Mouse (Mus musculus) right cerebral cortex, postnatal 25 days (tissue): Measurements from ENCODE around the gene Tmem199.

Experiments used
- DNase-seq: peaks from one replicate; pipeline ENCODE4 v3.0.0; 2022

Gene Tmem199

GRCm38 (mm10) chr11:78523241-78523955 lies 11.4 kb upstream of the Tmem199 start:
- no peak for DNase-seq

GRCm38 (mm10) chr11:78522481-78522997 lies 10.6 kb upstream of the Tmem199 start:
- DNase-seq, result no peak

DNA sequence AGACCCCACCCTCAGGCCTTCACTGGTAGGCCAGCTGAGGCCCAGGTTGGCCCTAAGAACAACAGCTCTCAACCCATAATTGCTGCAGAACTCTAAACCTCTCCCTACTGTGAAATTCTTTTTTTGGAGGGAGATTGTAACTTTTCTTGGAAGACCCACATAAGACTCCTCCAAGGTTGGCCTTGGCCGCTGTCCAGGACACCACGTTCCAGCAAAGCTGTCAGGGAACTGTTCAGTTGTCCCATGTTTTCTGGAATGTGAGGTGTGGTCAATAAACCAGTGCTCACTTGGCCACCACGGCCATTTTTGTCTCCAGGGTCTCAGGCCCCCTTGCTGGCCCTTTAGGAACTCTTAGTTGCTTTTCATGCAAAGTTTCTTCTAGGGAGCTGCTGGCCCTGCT lies 9.9 kb upstream of the Tmem199 start:
- no peak for DNase-seq

- no peak for DNase-seq
Measured at GRCm38 (mm10) chr11:78518931-78519330, 7.0 kb upstream of the Tmem199 start.

GRCm38 (mm10) chr11:78515549-78516325 lies 3.8 kb upstream of the Tmem199 start:
- DNase-seq, result no peak

- DNase-seq, result no peak
Measured at GRCm38 (mm10) chr11:78513106-78513790, 1.3 kb upstream of the Tmem199 start.

DNA sequence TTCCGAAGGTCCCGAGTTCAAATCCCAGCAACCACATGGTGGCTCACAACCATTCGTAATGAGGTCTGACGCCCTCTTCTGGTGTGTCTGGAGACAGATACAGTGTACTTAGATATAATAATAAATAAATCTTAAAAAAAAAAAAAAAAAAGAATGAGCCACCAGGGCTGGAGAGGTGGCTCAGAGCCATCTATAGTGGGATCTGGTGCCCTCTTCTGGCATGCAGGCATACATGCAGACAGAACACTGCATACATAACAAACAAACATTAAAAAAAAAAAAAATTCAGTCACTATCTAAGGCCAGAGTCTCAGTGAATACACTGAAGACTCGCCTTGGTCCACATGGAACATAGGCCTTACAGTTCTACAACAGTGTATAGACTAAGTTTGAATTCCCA lies 2.8 kb downstream of the Tmem199 start:
- DNase-seq, result no peak

DNA sequence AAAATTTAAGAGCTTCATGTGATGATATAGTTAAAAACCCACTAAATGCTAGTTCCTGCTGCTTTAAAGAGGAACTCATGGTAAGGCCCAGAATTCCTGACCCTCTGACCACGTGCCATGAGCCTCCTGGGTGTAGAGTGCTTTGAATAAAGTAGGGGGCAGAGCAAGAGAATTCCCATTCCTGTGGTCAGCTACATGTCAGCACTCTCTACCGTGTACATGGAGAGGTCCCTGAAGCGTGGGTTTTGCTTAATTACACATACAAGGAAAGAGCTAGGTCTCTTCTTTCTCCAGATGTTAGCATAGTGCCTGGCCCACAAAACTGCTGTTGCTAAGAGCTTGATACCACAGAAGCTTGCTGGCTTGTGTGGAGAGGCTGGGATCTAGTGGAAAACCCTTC lies 6.5 kb downstream of the Tmem199 start:
- no peak for DNase-seq

- DNase-seq, result no peak
Measured at GRCm38 (mm10) chr11:78502909-78503650, 8.9 kb downstream of the Tmem199 start, which contains the start of gene Sebox. Gene Sebox (plus strand): TSS chr11:78503447.

DNA sequence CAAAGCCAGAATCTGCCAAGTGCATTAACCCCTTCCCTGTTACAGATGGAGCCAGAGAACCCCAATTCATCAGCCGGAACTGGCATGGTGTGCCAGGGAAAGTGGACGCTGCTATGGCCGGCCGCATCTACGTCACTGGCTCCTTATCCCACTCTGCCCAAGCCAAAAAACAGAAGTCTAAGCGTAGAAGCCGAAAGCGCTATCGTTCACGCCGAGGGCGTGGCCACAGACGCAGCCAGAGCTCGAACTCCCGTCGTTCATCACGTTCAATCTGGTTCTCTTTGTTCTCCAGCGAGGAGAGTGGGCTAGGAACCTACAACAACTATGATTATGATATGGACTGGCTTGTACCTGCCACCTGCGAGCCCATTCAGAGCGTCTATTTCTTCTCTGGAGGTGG lies 10.4 kb downstream of the Tmem199 start:
- DNase-seq, result no peak

GRCm38 (mm10) chr11:78500623-78501202 lies 11.3 kb downstream of the Tmem199 start:
- DNase-seq, result no peak

GRCm38 (mm10) chr11:78499543-78499942 lies 12.4 kb downstream of the Tmem199 start:
- DNase-seq, result no peak

GRCm38 (mm10) chr11:78499004-78499403 lies 13.0 kb downstream of the Tmem199 start, which contains the start of gene Vtn:
Gene Vtn (plus strand): TSS chr11:78499091.
- DNase-seq, result no peak

DNA sequence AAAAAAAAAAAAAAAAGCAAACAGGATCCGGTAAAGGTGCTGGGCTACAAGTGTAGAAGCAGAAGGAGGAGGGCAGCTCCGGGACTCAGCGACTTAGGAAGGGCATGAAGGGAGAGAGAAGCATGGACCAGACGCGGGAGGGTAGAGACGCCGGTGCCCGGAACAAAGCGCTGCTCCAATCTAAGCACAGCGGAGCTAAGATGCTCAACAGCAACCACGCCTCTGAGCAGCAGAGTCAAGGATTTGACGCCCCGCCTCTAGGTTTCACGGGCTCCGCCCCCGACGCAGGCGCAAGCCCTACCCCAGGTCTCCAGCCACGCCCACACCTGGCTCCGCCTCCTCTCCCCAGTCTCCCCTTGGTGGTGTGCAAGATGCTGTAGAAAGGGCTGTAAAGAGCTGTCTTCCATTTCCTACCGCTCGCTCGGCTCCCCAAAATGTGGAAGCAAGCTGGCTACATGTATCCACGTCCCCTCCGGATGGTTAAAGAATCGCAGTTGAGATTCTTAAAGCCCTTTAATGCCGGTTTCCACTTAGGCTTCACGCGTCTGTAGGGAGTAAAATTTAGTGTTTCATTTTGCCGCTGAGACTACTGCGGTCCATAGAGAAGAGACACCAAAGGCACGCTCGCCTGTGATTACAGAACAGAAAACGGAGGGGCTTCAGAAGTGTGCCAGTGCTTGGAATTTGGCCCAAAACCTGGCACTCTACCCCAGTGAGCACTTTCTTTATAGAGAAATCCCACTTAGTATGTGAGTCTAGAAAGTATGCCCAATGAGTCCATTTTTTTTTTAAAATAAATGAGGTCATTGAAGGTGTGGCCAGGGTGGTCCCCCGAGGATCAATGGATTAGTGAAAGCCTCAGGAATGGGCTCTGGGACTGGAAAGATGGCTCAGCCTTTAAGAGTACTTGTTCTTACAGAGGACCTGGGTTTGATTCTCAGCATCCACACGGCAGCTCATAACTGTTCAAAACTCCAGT lies 14.1 kb downstream of the Tmem199 start, which contains the start of gene Sarm1:
TSS of gene Sarm1 (minus strand) at position 211 of the 979 bp plus-strand sequence.
- DNase-seq, result peak; percentile 96

GRCm38 (mm10) chr11:78497071-78497541 lies 14.9 kb downstream of the Tmem199 start:
- DNase-seq, result peak; percentile 63

DNA sequence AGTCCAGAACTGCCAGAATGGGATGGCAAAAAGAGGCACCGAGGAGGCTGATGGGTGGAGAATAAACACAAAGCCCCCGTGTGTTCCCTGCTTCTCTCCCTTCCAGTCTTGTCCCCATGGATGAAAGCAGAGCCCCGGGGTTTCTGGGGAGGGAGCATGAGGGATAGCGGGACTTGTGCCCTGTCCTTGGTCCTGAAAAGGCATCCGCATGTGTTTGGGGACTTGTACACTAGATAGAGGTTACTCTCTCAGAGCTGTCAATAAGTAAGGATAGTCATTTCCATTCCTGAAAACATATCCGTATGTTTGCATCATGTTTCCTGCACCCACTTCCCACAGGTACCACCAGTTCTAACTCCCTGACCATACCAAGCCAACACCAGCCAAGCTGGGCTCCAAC lies 16.1 kb downstream of the Tmem199 start:
- no peak for DNase-seq

DNA sequence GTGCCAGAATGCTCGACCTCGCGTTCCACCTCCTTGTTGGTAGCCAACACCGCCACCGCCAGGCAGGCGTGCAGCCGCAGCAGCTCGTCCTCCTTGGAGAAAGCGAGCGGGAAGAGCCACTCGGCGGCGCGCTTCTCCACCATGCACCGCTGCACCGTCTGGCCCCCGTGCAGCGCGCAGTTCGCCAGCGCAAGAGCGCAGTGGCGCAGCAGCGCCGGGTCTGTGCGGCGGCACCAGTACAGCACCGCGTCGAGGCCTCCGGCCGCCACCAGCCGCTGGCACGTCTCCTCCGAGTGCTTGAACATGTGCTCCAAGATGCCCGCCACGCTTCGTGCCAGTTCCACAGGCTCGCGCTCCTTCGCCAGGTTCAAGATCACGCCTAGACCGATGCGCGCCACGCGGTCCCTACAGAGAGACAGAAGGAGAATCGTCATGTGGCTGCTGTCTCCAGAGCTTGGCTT lies 21.2 kb downstream of the Tmem199 start:
- peak; percentile 73 for DNase-seq

DNA sequence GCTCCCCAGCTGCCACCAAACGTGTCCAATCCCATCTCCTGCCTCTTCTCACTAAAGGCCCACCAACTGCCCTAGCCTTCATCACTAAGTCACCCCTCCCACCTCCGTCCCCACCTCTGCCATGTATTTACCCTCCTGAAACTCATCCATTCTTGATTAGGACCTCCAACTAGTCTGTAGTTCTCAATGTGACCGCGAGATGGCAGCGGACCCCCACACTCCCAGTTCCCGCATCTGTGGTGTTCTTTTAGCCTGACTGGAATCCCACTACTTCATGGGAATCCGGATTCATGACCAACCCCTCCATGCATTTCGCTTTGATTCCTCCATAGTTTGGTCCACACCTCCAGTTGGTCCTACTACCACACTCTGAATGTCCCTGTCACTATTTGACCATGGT lies 23.8 kb downstream of the Tmem199 start:
- peak; percentile 59 for DNase-seq

GRCm38 (mm10) chr11:78483639-78484038 lies 28.3 kb downstream of the Tmem199 start:
- DNase-seq, result no peak

DNA sequence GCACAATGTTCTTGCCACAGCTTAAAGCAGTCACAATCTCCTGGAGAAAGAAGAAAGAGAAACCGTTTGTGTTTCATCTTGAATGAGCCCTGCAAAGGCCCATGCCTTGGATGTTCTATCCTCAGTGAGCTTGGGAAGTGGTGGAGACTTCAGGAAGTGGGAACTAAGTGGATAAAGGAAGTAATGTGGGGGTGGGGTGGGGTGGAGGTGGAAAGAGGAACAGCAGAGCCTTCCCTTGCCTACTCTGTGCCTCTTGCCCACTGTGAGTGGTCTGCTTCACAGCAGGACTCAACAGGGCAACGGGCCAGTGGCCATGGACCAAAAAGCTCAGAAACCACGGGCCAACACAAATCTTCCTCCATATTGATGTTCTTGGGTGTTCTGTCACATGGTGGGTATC lies 36.7 kb downstream of the Tmem199 start:
- DNase-seq, result no peak
